Mouse (Mus musculus) erythroblast, embryonic 14.5 days (primary cell): Measurements from ENCODE around the gene Tmem131. TPM values are rescaled to one million over a fixed set of nuclear protein-coding genes. Genes with fewer than 3 reads are reported as not detected.

ENCODE experiments used
- H3K27me3 ChIP-seq: 2 replicates; pipeline ENCODE4 v1.6.1; 2012; ENCODE audit warnings: inconsistent platforms; ENCODE audit not compliant: control insufficient read depth
- H3K36me3 ChIP-seq: 2 replicates; pipeline ENCODE4 v1.6.1; 2012; ENCODE audit warnings: mild to moderate bottlenecking, inconsistent platforms; ENCODE audit not compliant: control insufficient read depth
- H3K4me1 ChIP-seq: 2 replicates; pipeline ENCODE4 v1.6.1; 2012; ENCODE audit warnings: inconsistent platforms; ENCODE audit not compliant: control insufficient read depth
- H3K4me3 ChIP-seq: replicated peaks from 2 replicates; pipeline ENCODE3; 2012; ENCODE audit warnings: moderate library complexity, mild to moderate bottlenecking, inconsistent platforms
- H3K9me3 ChIP-seq: 2 replicates; pipeline ENCODE4 v1.6.1; 2012; ENCODE audit warnings: low read length, inconsistent platforms, mixed read lengths; ENCODE audit not compliant: control insufficient read depth
- GATA1 ChIP-seq: IDR thresholded peaks from 2 replicates; pipeline ENCODE4 v1.6.1; 2012; ENCODE audit warnings: low read length, inconsistent platforms, mixed read lengths
- TAL1 ChIP-seq: IDR thresholded peaks from 3 replicates; pipeline ENCODE4 v1.6.1; 2012; ENCODE audit warnings: low read length, inconsistent platforms, mixed read lengths
- polyA plus RNA-seq: library from polyadenylated mRNA; stranded (reverse); fragments of >175 nt; gene quantifications from 2 replicates; pipeline ENCODE4 v1.2.3, GENCODE M21; 2012

Tmem131 gene
- polyA plus RNA-seq, 1 experiment = 7.8 TPM

DNA sequence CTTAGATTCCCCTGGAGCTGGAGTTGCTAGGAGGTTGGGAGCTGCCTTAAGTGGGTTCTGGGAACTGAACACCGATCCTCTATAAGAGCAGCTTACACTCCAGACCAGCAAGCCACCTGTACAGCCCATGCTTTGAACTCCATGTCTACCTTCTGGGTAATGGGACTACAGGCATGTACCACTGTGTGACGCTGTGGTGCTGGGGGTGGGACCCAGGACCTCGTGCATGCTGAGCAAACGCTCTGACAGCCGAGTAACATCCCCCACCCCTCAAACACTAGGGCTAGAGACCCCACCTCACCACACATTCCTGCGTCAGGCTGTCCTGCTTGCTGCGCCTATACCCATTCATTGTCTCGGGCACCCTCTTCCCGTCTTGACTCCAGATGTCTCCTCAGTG is 184.9 kb downstream of the Tmem131 start:
- H3K36me3 ChIP-seq = no peaks in the 10 kb centered on the region
- no peak overlapping the region for H3K4me3 ChIP-seq
- H3K4me1 ChIP-seq = no peaks in the 10 kb centered on the region
- H3K27me3 ChIP-seq = no peaks in the 10 kb centered on the region
- no peaks in the 10 kb centered on the region for H3K9me3 ChIP-seq
- TF ChIP-seq TAL1 (no peak), GATA1 (no peak)

DNA sequence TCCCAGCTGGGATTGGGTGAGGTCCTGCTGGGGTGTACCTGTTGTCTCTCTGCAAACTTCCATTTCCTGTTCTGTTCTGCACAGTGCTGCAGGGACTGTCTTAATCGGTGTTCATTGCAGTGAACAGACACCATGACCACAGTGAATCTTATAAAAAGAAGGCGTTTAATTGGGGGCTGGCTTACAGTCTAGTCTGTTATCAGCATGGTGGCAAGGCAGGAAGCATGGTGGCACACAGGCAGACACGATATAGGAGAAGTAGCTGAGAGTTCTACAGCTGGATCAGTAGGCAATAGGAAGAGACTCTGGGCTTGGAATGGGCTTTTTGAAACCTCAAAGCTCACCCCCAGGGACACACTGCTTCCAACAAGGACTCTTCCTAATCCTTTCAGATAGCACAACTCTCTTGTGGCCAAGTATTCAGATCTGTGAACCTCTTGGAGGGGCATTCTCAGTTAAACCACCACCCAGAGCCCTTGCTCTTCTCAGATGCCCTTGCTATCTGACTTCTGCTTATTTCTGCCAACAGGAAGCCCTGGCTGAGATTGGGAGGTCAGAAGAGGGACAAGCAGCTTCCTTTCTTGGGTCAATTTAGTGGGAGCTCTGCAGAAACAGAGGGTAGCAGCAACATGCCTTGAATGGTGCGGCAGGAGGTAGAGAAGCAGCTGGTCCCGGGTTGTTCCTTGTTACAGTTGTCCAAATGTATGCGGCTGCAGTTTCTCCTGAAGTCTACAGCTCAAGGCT is 189.4 kb downstream of the Tmem131 start:
- no peaks in the 10 kb centered on the region for H3K27me3 ChIP-seq
- H3K4me3 ChIP-seq = no peak overlapping the region
- no peaks in the 10 kb centered on the region for H3K9me3 ChIP-seq
- no peaks in the 10 kb centered on the region for H3K4me1 ChIP-seq
- TF ChIP-seq GATA1 (no peak), TAL1 (no peak)
- no peaks in the 10 kb centered on the region for H3K36me3 ChIP-seq

- TF ChIP-seq GATA1 (no peak), TAL1 (no peak)
- Histone ChIP-seq H3K27me3 (peaks cover 8% of the 10 kb centered on the region), H3K9me3 (no peaks in the 10 kb centered on the region), H3K4me3 (no peak overlapping the region), H3K36me3 (no peaks in the 10 kb centered on the region), H3K4me1 (peaks cover 2% of the 10 kb centered on the region; the same call in 1 of the 2 replicates)
Observed at GRCm38 (mm10) chr1:36746452-36746851, 197.0 kb downstream of the Tmem131 start.

- no peaks in the 10 kb centered on the region for H3K9me3 ChIP-seq
- H3K27me3 ChIP-seq = peaks cover 10% of the 10 kb centered on the region
- H3K36me3 ChIP-seq = no peaks in the 10 kb centered on the region
- TF ChIP-seq GATA1 (no peak), TAL1 (no peak)
- H3K4me3 ChIP-seq = no peak overlapping the region
- H3K4me1 ChIP-seq = peaks cover 2% of the 10 kb centered on the region; the same call in 1 of the 2 replicates
Observed at GRCm38 (mm10) chr1:36745661-36746060, 197.8 kb downstream of the Tmem131 start.

DNA sequence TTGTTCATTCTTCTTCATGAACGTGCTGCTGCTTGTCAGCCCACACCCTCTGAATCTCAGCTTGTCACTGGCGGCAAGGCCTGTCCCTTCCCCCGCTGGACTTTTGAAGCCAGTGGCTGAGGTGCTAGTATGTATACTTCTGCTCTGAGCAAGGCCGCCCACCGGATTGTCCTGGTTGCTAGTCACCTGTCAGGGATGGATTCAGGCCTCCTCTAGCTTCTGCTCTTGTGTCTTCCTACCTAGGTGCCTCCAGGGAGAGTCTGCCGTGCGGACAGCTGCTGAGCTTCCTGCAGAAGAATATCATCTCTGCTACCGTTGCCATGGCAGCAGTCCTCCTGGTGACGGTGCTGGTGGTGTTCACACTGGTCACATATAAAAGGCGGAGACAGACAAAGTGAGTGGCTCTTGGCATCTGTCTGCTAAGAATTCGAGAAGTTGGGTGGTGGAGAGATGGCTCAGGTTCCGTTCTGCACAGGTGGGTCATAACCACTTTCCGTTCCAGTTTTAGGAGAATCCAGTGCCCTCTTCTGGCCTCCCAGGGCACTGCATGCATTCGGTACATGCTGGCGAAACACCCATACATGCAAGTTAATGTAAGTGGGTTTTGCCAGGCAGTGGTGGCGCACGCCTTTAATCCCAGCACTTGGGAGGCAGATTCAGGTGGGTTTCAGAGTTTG is 199.1 kb downstream of the Tmem131 start:
- Histone ChIP-seq H3K36me3 (no peaks in the 10 kb centered on the region), H3K4me1 (peaks cover 2% of the 10 kb centered on the region; the same call in 1 of the 2 replicates), H3K27me3 (peaks cover 11% of the 10 kb centered on the region), H3K9me3 (no peaks in the 10 kb centered on the region), H3K4me3 (no peak overlapping the region)
- TF ChIP-seq GATA1 (no peak), TAL1 (no peak)

GRCm38 (mm10) chr1:36743046-36743445 is 200.4 kb downstream of the Tmem131 start:
- TF ChIP-seq GATA1 (no peak), TAL1 (no peak)
- no peaks in the 10 kb centered on the region for H3K9me3 ChIP-seq
- no peaks in the 10 kb centered on the region for H3K36me3 ChIP-seq
- peaks cover 11% of the 10 kb centered on the region for H3K27me3 ChIP-seq
- H3K4me3 ChIP-seq = no peak overlapping the region
- peaks cover 2% of the 10 kb centered on the region; the same call in 1 of the 2 replicates for H3K4me1 ChIP-seq

Other genes with a start within 250 kb of the Tmem131 start
- not detected in 2 replicates for gene 4933424G06Rik, start 233.5 kb downstream of the Tmem131 start, polyA plus RNA-seq
- 2.4 and 2.5 TPM in 2 replicates for gene Actr1b, start 229.2 kb downstream of the Tmem131 start, polyA plus RNA-seq
- gene Zap70, start 181.9 kb downstream of the Tmem131 start, polyA plus RNA-seq = not detected in 2 replicates
- gene Vwa3b, start 82.9 kb upstream of the Tmem131 start, polyA plus RNA-seq = not detected in 2 replicates